Mouse (Mus musculus) urinary bladder, adult 2 months (tissue): ENCODE results near the gene Serpina3j. TPM values are rescaled to one million over a fixed set of nuclear protein-coding genes. Genes with fewer than 3 reads are reported as not detected.

ENCODE experiments used
- polyA plus RNA-seq: library from polyadenylated mRNA; depleted of rRNA; stranded (reverse); fragments of >200 nt; gene quantifications from 2 replicates; pipeline ENCODE4 v1.2.3, GENCODE M21; 2012; rRNA removed

Gene Serpina3j
- polyA plus RNA-seq, 1 experiment = 0.10 TPM

Other genes starting within 250 kb of the Serpina3j start
- not detected in 2 replicates for gene Serpina5, start 213.4 kb upstream of the Serpina3j start, polyA plus RNA-seq
- not detected in 2 replicates for gene Serpina3a, start 201.8 kb upstream of the Serpina3j start, polyA plus RNA-seq
- 0.84 and 1.7 TPM in 2 replicates for gene Serpina3b, start 186.6 kb upstream of the Serpina3j start, polyA plus RNA-seq
- 4.5 and 5.4 TPM in 2 replicates for gene Serpina3c, start 160.7 kb upstream of the Serpina3j start, polyA plus RNA-seq
- 0.43 and 1.2 TPM in 2 replicates for gene Serpina3f, start 100.0 kb upstream of the Serpina3j start, polyA plus RNA-seq
- gene Serpina3g, start 78.3 kb upstream of the Serpina3j start, polyA plus RNA-seq = 12.6 and 18.0 TPM in 2 replicates
- gene Serpina3i, start 51.4 kb upstream of the Serpina3j start, polyA plus RNA-seq = 0.36 and 0.38 TPM in 2 replicates
- 0.22 and 0.25 TPM in 2 replicates for gene Serpina3k, start 23.9 kb downstream of the Serpina3j start, polyA plus RNA-seq
- 0.76 and 1.3 TPM in 2 replicates for gene Serpina3m, start 23.9 kb downstream of the Serpina3j start, polyA plus RNA-seq
- gene Serpina3n, start 92.2 kb downstream of the Serpina3j start, polyA plus RNA-seq = 95.8 and 133 TPM in 2 replicates
- gene Gsc, start 158.8 kb downstream of the Serpina3j start, polyA plus RNA-seq = 0.04 TPM in 1 of 2 replicates, not detected in the other